Mouse (Mus musculus): Measurements from ENCODE around the gene Olfr90. TPM values are rescaled to one million over a fixed set of nuclear protein-coding genes. Genes with fewer than 3 reads are reported as not detected.

Olfr90 gene
- total RNA-seq, 2 experiments from 2014 or later = not detected

GRCm38 (mm10) chr17:37061435-37061834 lies 26.9 kb downstream of the Olfr90 start:
- no peak for DNase-seq

- DNase-seq = no peak
Observed at GRCm38 (mm10) chr17:37056957-37057356, 31.3 kb downstream of the Olfr90 start.

DNA sequence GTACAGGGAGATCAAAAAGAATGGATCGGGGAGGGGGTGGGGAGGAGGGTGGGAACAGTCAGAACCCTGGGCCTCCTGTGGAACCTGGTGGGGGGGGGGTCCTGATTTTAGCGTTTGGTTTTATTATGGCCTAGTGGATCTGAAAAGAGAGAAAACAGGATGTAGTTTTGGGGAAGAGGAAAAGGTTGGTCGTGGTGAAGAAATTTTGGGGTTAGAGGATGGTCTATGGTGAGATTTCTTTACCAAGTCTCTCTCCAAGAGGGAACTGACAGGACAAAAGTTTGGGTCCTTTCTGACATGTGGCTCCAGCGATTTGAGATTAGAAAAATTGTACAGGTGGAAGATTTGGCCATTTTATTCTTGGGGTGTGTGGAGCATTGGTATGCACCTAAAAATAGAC lies 36.6 kb downstream of the Olfr90 start:
- DNase-seq = no peak

DNA sequence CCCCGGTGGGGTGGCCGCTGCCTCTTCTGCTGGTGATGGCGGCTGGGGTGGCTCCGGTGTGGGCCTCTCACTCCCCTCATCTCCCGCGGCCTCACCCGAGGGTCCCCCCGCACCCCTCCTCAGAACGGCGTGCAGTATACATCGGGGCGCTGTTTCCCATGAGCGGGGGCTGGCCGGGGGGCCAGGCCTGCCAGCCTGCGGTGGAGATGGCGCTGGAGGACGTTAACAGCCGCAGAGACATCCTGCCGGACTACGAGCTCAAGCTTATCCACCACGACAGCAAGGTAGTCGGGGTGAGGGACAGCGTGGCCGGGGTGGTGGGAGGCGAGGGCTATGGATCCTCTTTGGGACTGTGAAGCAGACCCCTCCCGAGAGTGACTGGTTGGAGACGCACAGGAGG lies 37.4 kb downstream of the Olfr90 start:
- DNase-seq = no peak

GRCm38 (mm10) chr17:37050399-37050798 lies 37.9 kb downstream of the Olfr90 start:
- DNase-seq = peak; percentile 70

- DNase-seq = peak; percentile 43
Observed at GRCm38 (mm10) chr17:37049570-37050310, 38.6 kb downstream of the Olfr90 start.

DNA sequence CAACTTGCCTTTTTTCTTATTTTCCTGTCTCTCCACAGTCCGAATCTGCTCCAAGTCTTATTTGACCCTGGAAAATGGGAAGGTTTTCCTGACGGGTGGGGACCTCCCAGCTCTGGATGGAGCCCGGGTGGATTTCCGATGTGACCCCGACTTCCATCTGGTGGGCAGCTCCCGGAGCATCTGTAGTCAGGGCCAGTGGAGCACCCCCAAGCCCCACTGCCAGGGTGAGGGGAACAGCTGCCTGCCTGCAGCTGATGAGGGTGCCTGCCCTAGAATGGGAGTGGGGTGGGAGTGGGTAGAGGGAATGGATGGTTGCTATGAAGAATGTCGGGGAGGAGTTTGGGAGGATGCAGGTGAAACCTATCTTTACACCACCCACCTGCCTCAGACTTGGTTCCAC lies 39.9 kb downstream of the Olfr90 start:
- DNase-seq = no peak

GRCm38 (mm10) chr17:37047981-37048380 lies 40.3 kb downstream of the Olfr90 start:
- no peak for DNase-seq

- DNase-seq = no peak
Observed at GRCm38 (mm10) chr17:37047332-37047976, 40.8 kb downstream of the Olfr90 start.

- DNase-seq = peak; percentile 64
Observed at GRCm38 (mm10) chr17:37046312-37047112, 41.8 kb downstream of the Olfr90 start.

GRCm38 (mm10) chr17:37045611-37046311 lies 42.5 kb downstream of the Olfr90 start, which contains the start of gene Gabbr1:
Gene Gabbr1, plus strand, starts transcription at chr17:37045966.
- peak; percentile 84 for DNase-seq

- no peak for DNase-seq
Observed at GRCm38 (mm10) chr17:37044651-37045244, 43.6 kb downstream of the Olfr90 start.

- no peak for DNase-seq
Observed at GRCm38 (mm10) chr17:37039127-37039894, 49.0 kb downstream of the Olfr90 start.

Other genes with a start within 250 kb of the Olfr90 start
- not detected for gene Trim15, start 221.3 kb downstream of the Olfr90 start, total RNA-seq (2021)
- gene Trim10, start 218.9 kb downstream of the Olfr90 start, total RNA-seq (2021) = under 1 TPM in 1 of 2 experiments, not detected in 1; 0.16 TPM
- gene Trim40, start 198.4 kb downstream of the Olfr90 start, total RNA-seq (2021) = not detected
- not detected for gene Trim31, start 190.4 kb downstream of the Olfr90 start, total RNA-seq (2021)
- under 1 TPM in 1 of 2 experiments, not detected in 1; 0.38 TPM for gene Rnf39, start 145.6 kb downstream of the Olfr90 start, total RNA-seq (2021)
- 10 to 100 TPM; 47.3 to 64.5 TPM for gene Ppp1r11, start 136.8 kb downstream of the Olfr90 start, total RNA-seq (2021)
- gene Znrd1, start 129.9 kb downstream of the Olfr90 start, total RNA-seq (2021) = 10 to 100 TPM; 18.0 to 20.6 TPM
- gene Znrd1as, start 129.9 kb downstream of the Olfr90 start, total RNA-seq (2021) = 10 to 100 TPM; 13.7 to 15.1 TPM
- gene 2410137M14Rik, start 107.3 kb downstream of the Olfr90 start, total RNA-seq (2021) = not detected
- not detected for gene H2-M5, start 99.0 kb downstream of the Olfr90 start, total RNA-seq (2021)
- under 1 TPM; 0.78 to 0.82 TPM for gene Zfp57, start 87.3 kb downstream of the Olfr90 start, total RNA-seq (2021)
- not detected for gene Mog, start 65.1 kb downstream of the Olfr90 start, total RNA-seq (2021)
- gene Gabbr1, start 42.5 kb downstream of the Olfr90 start, total RNA-seq (2021) = 10 to 100 TPM in 1 of 2 experiments, 1 to 10 TPM in 1; 8.8 to 11.0 TPM
- not detected for gene Olfr91, start 9.8 kb upstream of the Olfr90 start, total RNA-seq (2021)
- not detected for gene Olfr92, start 31.6 kb upstream of the Olfr90 start, total RNA-seq (2021)
- not detected for gene Olfr93, start 73.0 kb upstream of the Olfr90 start, total RNA-seq (2021)
- gene Ubd, start 105.4 kb upstream of the Olfr90 start, total RNA-seq (2021) = not detected
- gene Olfr94, start 112.5 kb upstream of the Olfr90 start, total RNA-seq (2021) = not detected
- not detected for gene Olfr95, start 124.6 kb upstream of the Olfr90 start, total RNA-seq (2021)
- gene Olfr96, start 131.6 kb upstream of the Olfr90 start, total RNA-seq (2021) = not detected
- not detected for gene Olfr97, start 148.8 kb upstream of the Olfr90 start, total RNA-seq (2021)
- gene Olfr98, start 175.2 kb upstream of the Olfr90 start, total RNA-seq (2021) = not detected
- gene H2-M3, start 181.7 kb upstream of the Olfr90 start, total RNA-seq (2021) = 1 to 10 TPM in 1 of 2 experiments, under 1 TPM in 1; 0.99 to 1.3 TPM
- not detected for gene Olfr99, start 195.0 kb upstream of the Olfr90 start, total RNA-seq (2021)
- not detected for gene Olfr101, start 215.8 kb upstream of the Olfr90 start, total RNA-seq (2021)
- not detected for gene Olfr102, start 228.6 kb upstream of the Olfr90 start, total RNA-seq (2021)